Mouse (Mus musculus) midbrain, postnatal 0 days (tissue): ENCODE results near the gene Klk1. TPM values are rescaled to one million over a fixed set of nuclear protein-coding genes. Genes with fewer than 3 reads are reported as not detected.
A peak's percentile ranks its signal among the peaks of the same experiment; 100 is the strongest.

Experiments
- ATAC-seq: fragments of 200-750 bp; cut with Nextera tagmentation; 2 replicates; pipeline ENCODE4 v1.8.0; 2017; ENCODE audit warnings: moderate number of reproducible peaks, mild to moderate bottlenecking, moderate TSS enrichment, moderate library complexity; ENCODE audit not compliant: low FRiP score
- DNase-seq: peaks from one replicate; pipeline ENCODE4 v3.0.0-alpha.2; 2015; ENCODE audit warnings: low spot score
- H3K27ac ChIP-seq: fragments of 300-500 bp; sonication (generic); 2 replicates; pipeline ENCODE4 v1.5.1; 2014; ENCODE audit warnings: low read depth, mild to moderate bottlenecking, low read length, mixed read lengths
- H3K27me3 ChIP-seq: fragments of 300-500 bp; sonication (generic); 2 replicates; pipeline ENCODE4 v1.6.1; 2014; ENCODE audit warnings: low read length, control low read depth, mixed read lengths; ENCODE audit not compliant: insufficient read depth
- H3K36me3 ChIP-seq: fragments of 300-500 bp; sonication (generic); 2 replicates; pipeline ENCODE4 v1.6.1; 2014; ENCODE audit warnings: low read length, control low read depth, mixed read lengths; ENCODE audit not compliant: insufficient read depth
- H3K4me1 ChIP-seq: fragments of 300-500 bp; sonication (generic); 2 replicates; pipeline ENCODE4 v1.6.1; 2014; ENCODE audit warnings: mild to moderate bottlenecking, control low read depth, antibody characterized with exemption, low read length, mixed read lengths; ENCODE audit not compliant: insufficient read depth
- H3K4me2 ChIP-seq: fragments of 300-500 bp; sonication (generic); 2 replicates; pipeline ENCODE4 v1.6.1; 2014; ENCODE audit warnings: low read depth, mild to moderate bottlenecking, low read length, mixed read lengths; ENCODE audit not compliant: poor library complexity, severe bottlenecking
- H3K4me3 ChIP-seq: fragments of 300-500 bp; sonication (generic); 2 replicates; pipeline ENCODE4 v1.5.1; 2014; ENCODE audit warnings: low read depth, mild to moderate bottlenecking, low read length, moderate library complexity
- H3K9ac ChIP-seq: fragments of 300-500 bp; sonication (generic); replicated peaks from 2 replicates; pipeline ENCODE4 v1.6.1; 2014; ENCODE audit warnings: mild to moderate bottlenecking, low read length, moderate library complexity, mixed read lengths; ENCODE audit not compliant: poor library complexity, severe bottlenecking
- H3K9me3 ChIP-seq: fragments of 300-500 bp; sonication (generic); 2 replicates; pipeline ENCODE4 v1.6.1; 2016; ENCODE audit warnings: low read length, control low read depth
- CTCF ChIP-seq: IDR thresholded peaks from 2 replicates; pipeline ENCODE4 v1.5.1; 2016; ENCODE audit warnings: antibody characterized with exemption, mild to moderate bottlenecking
- WGBS: fragments of 180-500 bp; shearing (Covaris S2); extraction: QIAGEN DNeasy Blood & Tissue Kit; methylation state at CpG from one replicate; pipeline ENCODE4 v1.1.7; 2014; 5-methylcytosine and 5-hydroxymethylcytosine counted together
- polyA plus RNA-seq: library from polyadenylated mRNA; unstranded; fragments of >200 nt; fragmentation: Nextera tagmentation; extraction: Ambion mirVana; gene quantifications from 2 replicates; pipeline ENCODE4 v1.2.1, GENCODE M21; 2015
- total RNA-seq: library from RNA; depleted of rRNA; stranded (reverse); fragments of >200 nt; gene quantifications from 2 replicates; pipeline ENCODE4 v1.2.3, GENCODE M21; 2014

Klk1 gene
- total and polyA plus RNA-seq, 2 experiments from 2014 or later: not detected

GRCm38 (mm10) chr7:44261147-44261546, 36.0 kb downstream of the Klk1 start, which contains the start of gene Gm15517:
Gene Gm15517 (plus strand): TSS chr7:44261447.
- no peak for DNase-seq
- H3K27me3 ChIP-seq: no peaks in the 10 kb centered on the region
- H3K4me2 ChIP-seq: no peak within 1 kb of the TSS
- WGBS: 37% methylated on average over 5 of the region's 5 CpGs
- TF ChIP-seq CTCF: no peak
- no peaks in the 10 kb centered on the region for H3K36me3 ChIP-seq
- H3K9ac ChIP-seq: no peak within 1 kb of the TSS
- H3K4me1 ChIP-seq: no peaks in the 10 kb centered on the region; the same call in 1 of the 2 replicates
- no peaks in the 10 kb centered on the region for H3K9me3 ChIP-seq
- no peak within 1 kb of the TSS for H3K4me3 ChIP-seq
- ATAC-seq: no peak
- H3K27ac ChIP-seq: no peak within 1 kb of the TSS

DNA sequence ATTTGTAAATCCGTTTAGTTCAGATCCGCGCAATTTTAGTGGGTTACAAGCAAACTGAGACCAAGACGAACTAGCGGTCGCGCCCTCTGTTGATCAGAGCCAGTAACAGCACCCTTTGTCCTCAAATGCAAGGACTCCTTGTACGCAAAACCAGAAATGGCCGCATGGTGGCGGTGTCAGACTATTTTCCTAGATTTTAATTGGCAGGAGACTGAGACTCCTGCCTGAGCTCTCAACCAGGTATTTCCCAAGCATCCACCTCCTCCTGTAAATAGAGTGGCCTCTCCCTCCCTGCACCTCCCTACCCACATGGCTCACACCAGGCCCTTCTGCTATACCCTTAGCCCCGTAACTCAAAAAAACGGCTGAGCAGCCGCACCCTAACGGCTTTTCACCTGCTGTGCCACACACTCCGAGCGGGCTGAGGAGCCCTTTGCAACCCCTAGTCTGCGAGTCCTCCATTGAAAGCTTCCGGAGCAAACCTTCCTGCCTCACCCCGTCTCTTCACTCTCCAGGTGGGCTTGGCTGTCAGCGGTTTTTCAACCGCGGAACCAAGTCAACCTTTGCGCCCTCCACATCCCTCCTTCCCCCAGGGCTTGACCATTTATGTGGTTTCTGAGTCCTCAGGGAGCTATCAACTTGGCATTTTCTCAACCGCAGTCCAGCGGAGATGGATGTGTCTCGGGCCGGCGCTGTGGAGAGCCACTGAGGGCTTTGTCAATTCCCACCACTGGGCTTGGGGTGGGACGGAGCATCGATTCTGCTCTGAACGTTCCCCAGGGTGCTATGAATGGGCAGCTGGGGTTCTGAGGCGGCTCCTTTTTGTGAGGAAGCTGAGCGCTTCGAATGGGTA, 37.9 kb downstream of the Klk1 start:
- ATAC-seq (peak; percentile 87), DNase-seq (peak; percentile 98)
- H3K9me3 ChIP-seq: no peaks in the 10 kb centered on the region
- H3K4me3 ChIP-seq: peak overlapping the region; percentile 36
- peak overlapping the region; percentile 55 for H3K9ac ChIP-seq
- no peaks in the 10 kb centered on the region; the same call in 1 of the 2 replicates for H3K4me1 ChIP-seq
- H3K27me3 ChIP-seq: no peaks in the 10 kb centered on the region
- no peaks in the 10 kb centered on the region for H3K36me3 ChIP-seq
- WGBS: 1% methylated on average over 34 of the region's 34 CpGs
- peak; percentile 99 for TF ChIP-seq CTCF
- peak overlapping the region; percentile 67 for H3K4me2 ChIP-seq
- H3K27ac ChIP-seq: peak overlapping the region; percentile 57

DNA sequence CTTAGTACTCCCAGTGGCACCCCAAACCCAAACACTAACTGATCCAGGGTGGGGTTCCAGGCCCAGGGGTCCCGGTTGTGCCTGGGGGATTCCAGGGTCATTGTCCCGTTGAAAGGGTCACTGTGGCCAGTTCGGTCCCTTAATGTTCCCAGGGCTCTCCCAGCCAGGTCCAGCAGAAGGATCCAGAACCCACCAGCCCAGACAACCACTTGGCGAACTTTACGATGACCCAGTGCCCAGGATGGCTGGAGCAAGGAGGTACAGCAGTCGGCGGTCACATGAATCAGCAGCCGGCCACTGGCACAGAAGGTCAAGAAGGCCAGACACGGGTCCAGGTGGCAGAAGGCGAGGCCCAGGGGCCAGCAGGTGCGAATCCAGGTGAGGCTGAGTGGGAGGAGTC, 43.0 kb downstream of the Klk1 start:
- DNase-seq (no peak), ATAC-seq (no peak)
- no peaks in the 10 kb centered on the region for H3K36me3 ChIP-seq
- 80% methylated on average over 11 of the region's 11 CpGs for WGBS
- TF ChIP-seq CTCF: no peak
- H3K27ac ChIP-seq: no peak overlapping the region
- no peak overlapping the region for H3K4me3 ChIP-seq
- H3K4me2 ChIP-seq: no peak overlapping the region
- no peaks in the 10 kb centered on the region; the same call in 1 of the 2 replicates for H3K4me1 ChIP-seq
- H3K9ac ChIP-seq: no peak overlapping the region
- no peaks in the 10 kb centered on the region for H3K9me3 ChIP-seq
- H3K27me3 ChIP-seq: no peaks in the 10 kb centered on the region

DNA sequence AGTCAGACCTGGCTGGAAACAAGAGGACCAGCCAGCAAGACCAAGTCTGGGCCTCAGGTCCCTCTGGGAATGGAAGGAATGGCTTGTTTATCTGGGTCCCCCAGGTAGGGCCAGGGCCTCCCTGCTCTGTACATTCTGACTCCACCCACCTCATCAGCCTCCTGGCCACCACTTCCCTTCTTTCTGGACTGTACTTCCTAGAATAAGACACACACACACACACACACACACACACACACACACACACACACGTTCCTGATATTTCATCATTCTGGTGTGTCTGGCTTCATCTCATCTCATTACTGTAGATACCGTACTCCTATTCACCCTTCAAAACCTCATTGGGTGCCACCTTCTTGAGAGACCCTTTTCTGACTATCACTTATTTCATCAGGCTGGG, 44.2 kb downstream of the Klk1 start:
- DNase-seq (no peak), ATAC-seq (no peak)
- H3K4me2 ChIP-seq: no peak overlapping the region
- H3K27me3 ChIP-seq: 0 out of 2 replicates have a peak, but pooled peaks cover 3% of the 10 kb centered on the region
- no peak overlapping the region for H3K27ac ChIP-seq
- H3K9ac ChIP-seq: no peak overlapping the region
- TF ChIP-seq CTCF: no peak
- WGBS: 88% methylated on average over 2 of the region's 2 CpGs
- no peaks in the 10 kb centered on the region for H3K4me1 ChIP-seq
- no peak overlapping the region for H3K4me3 ChIP-seq
- no peaks in the 10 kb centered on the region for H3K9me3 ChIP-seq
- H3K36me3 ChIP-seq: no peaks in the 10 kb centered on the region

DNA sequence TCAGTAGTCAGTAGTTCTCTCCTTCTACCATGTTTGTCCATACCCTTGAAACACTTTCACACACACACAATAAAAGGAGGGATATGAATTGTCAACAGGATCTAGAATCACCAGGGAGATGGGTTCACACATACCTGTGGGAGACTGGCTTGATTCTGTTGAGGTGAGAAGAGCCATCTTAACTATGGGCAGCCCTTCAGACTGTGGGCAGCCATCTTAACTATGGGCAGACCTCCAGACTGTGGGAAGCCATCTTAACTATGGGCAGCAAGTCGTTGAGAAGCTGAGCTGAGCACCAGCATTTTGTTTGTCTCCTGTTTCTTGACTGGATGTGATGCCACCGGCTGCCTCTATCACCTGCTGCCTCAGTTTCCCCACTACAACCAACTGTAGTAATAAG, 46.1 kb downstream of the Klk1 start:
- Histone ChIP-seq H3K9me3 (no peaks in the 10 kb centered on the region), H3K27me3 (0 out of 2 replicates have a peak, but pooled peaks cover 4% of the 10 kb centered on the region), H3K4me2 (no peak overlapping the region), H3K36me3 (no peaks in the 10 kb centered on the region), H3K4me1 (no peaks in the 10 kb centered on the region), H3K9ac (no peak overlapping the region), H3K27ac (no peak overlapping the region), H3K4me3 (no peak overlapping the region)
- no peak for TF ChIP-seq CTCF
- ATAC-seq (peak; percentile 53; the same call in 1 of the 2 replicates), DNase-seq (peak; percentile 68)
- 67% methylated on average over 2 of the region's 2 CpGs for WGBS

DNA sequence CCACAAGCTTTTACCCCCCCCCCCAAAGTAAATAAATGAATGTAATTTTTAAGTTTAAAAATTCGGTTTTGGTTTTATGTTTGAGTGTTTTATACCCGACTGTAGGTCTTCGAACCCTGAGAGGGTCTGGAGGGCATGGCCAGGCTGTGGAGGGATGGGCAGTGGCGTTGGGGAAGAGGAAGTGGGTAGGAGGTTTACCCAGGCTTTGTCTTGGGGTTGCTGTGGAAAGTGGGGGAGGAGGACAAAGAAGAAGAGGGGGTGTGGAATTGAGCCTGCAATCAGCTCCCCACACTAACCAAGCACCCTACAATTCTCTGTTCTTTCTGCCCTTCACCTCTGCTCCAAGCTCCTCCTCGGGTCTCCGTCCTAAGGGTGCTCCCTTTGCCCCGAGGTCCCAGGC, 47.4 kb downstream of the Klk1 start:
- no peak overlapping the region for H3K4me2 ChIP-seq

More for the DNA sequence above, 47.4 kb downstream of the Klk1 start:
- H3K9ac ChIP-seq: no peak overlapping the region
- no peak overlapping the region for H3K27ac ChIP-seq
- no peaks in the 10 kb centered on the region for H3K36me3 ChIP-seq
- TF ChIP-seq CTCF: no peak
- DNase-seq: no peak
- no peak for ATAC-seq
- no peaks in the 10 kb centered on the region for H3K9me3 ChIP-seq
- no peak overlapping the region for H3K4me3 ChIP-seq
- 92% methylated on average over 7 of the region's 7 CpGs for WGBS
- 0 out of 2 replicates have a peak, but pooled peaks cover 4% of the 10 kb centered on the region for H3K27me3 ChIP-seq
- H3K4me1 ChIP-seq: no peaks in the 10 kb centered on the region
